Mouse (Mus musculus) c-Kit-positive CD71-positive TER-119-positive erythroid progenitor cells, embryonic 14.5 days (primary cell): Measurements from ENCODE around the gene Myo5c.

ENCODE experiments used
- DNase-seq: peaks from one replicate; pipeline ENCODE4 v3.0.0-alpha.2; 2013; ENCODE audit warnings: low spot score

The Myo5c gene

DNA sequence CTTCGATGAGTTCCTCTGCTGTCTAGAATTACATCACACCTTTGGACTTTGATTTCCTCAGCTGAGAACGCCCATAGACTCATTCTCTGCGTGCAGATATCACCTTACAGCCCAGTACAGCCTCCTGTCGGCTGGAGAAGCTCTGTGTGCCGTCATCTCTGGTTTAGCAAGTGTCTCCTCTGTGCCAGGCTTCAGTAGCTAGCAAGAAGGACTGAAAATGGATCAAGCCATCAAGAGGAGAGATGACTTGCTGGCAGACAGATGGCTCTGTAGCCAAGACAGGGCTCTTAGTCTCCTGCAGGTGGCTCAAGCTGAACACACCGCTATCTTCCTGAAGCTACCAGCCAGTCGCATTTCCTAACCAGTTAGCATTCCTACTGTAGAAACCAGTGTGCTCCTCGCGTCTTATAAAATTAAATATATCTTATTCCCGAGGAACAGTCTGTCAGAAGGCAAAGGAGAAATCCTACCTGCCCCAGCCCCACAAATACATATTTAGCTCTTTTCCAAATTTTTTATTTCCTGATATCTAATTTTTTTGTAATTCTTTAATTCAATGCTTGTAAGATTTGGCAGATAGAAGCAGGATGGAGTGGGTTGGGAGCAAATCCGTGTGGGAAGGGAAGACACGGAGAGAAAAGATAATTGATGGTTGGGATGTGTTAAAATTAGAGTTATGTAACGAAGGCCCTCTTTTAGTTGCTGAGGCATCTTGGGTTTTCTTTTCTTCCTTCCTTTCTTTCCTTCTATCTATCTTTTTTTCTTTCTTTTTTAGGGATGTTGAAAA, 90.5 kb downstream of the Myo5c start:
- DNase-seq = no peak

DNA sequence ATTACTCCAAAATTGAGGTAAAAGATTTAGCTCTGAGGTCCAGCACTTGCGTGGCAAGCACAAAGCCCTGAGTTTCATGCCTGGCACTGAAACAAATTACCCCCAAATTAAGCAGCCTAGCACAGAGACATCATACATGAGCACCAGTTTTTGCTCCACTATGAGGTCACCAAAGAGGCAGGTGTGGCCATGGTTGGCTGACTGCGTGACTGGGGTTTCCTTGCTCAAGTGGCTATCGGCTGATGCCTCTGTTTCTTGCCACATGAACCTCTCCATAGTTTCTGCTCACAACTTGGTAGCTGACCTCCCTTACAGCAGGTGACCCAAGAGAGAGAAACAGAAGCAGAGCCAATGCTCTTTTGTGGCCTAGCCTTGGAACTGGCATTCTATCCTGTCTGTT, 96.2 kb downstream of the Myo5c start:
- DNase-seq = no peak

DNA sequence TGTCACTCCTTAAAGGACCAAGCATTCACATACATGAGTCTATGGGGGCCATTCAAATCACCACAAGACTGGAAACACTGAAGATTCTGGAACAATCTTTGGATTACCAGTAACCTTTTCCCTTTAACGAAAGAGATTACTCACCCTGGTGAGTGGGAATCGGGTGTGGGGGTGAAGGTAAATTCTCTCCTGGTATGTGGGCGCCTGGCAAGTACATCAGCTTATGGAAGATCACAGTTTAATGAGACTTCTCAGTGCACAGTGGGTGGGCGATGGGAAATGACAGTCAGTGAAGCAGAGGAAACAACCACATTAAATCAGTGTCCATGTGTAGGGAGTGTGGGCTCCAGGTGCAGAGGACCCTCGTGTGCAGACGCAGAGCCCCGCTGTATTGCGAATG, 99.0 kb downstream of the Myo5c start:
- DNase-seq = no peak

GRCm38 (mm10) chr9:75334440-75334839, 102.6 kb downstream of the Myo5c start:
- DNase-seq = no peak

- DNase-seq = no peak
These were observed 106.2 kb downstream of the Myo5c start for GRCm38 (mm10) chr9:75338016-75338415.

DNA sequence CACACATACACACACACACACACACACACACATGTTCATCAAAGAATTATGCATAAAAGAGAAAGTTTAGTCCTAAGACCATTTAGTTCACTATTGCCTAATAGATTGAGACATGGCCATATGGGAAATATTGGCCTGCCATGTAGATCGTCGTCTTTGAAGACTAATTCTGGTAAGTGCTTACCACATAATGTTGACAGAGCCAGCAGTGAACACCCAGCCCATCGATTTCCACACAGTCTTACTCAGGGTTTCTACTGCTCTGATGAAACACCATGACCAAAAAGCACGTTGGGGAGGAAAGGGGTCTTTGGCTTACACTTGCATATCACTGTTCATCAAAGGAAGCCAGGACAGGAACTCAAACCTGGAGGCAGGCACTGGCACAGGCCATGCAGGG, 110.6 kb downstream of the Myo5c start:
- no peak for DNase-seq

DNA sequence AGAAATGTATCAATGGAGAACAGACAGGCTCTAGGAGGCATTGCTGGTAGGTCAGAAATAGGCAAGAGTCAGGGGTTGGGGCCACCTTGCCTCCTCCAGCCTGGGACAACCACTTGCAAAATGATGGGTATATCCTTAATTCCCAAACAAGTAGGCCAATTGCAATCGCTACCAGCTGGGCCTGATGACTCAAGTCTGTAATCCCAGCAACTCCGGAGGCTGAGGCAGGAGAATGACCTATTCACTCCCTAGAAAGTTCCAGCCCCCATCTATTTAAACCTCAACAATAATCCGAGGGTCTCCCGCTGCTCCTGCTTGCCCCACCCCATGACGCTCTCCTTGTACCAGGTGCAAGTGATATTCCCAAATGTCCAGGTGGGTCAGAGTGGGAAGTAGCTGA, 115.6 kb downstream of the Myo5c start, which contains the start of gene Bcl2l10:
Gene Bcl2l10 (plus strand): TSS at position 301 of the 400 bp plus-strand sequence.
- no peak for DNase-seq

DNA sequence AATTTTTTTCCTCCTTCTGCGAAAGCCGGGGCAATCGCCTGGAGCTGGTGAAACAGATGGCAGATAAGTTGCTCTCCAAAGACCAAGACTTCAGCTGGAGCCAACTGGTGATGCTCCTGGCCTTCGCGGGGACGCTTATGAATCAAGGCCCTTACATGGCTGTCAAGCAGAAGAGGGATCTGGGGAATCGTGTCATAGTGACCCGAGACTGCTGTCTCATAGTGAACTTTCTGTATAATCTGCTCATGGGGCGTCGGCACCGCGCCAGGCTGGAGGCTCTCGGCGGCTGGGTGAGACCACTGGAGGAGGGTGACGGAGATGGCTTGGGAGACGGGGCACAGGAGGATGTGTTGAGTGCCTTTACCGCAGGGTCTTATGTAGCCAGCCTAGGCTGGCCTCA, 116.2 kb downstream of the Myo5c start:
- no peak for DNase-seq

DNA sequence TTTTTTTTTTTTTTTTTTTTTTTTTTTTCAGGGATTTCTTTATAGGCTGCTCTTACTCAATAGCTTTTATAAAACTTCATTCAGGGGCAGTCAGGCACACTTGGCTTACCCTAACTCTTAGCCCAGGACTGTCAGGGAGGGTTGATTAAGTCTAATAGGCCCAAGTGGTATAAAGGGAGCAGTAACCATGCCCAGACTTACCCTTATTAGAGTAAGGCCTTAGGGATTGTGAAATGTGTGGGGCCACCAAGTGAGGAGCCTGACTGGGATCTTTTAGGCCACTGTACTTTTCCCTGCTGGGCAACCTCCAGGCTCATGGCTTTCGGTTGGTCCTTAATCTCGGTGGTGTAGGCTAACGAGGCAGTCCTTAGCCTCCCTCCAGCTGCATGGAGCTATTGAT, 116.8 kb downstream of the Myo5c start:
- no peak for DNase-seq

DNA sequence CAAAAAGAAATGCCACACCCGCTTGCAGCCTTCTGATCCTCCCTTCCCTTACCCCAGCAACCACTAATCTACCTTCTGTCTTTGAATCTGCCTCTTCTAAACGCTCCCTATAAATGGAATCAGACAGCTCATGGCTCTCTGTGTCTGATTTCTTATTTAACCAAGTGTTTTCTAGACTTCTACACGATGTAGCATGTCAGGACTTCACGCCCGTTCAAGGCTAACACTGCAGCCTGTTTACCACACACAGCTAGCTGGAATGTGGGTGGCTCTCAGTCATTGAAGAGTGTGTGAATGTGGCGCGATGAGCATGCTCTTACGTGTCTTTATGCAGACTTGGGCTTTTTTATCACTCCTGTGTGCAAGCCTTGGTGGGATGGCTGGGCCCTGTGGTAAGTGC, 121.3 kb downstream of the Myo5c start:
- DNase-seq = no peak
